Mouse (Mus musculus): Measurements from ENCODE around the gene Rgs6.

The Rgs6 gene

DNA sequence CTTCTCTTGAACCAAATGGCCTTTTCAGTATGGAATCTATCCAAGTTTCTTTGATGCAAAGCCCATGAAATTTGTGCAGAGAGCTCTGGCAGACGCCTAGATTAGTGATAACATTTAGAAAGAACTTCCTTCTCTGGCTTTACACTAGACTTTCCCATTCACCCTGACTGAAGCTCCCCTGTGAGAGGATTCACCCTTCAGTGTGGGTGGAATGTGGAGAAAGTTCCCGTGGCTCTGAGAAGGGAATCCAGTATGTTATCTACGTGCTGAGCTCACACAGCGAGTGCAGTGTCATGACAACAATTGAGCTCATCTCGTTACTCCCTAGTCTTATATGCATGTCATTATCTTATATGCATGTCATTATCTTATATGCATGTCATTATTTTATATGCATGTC lies 61.9 kb downstream of the Rgs6 start:
- no peak for DNase-seq (ENCODE audit: low spot score)

- DNase-seq (ENCODE audit: low spot score) = peak; percentile 3
Measured at GRCm38 (mm10) chr12:82664598-82664997, 76.5 kb downstream of the Rgs6 start.

DNA sequence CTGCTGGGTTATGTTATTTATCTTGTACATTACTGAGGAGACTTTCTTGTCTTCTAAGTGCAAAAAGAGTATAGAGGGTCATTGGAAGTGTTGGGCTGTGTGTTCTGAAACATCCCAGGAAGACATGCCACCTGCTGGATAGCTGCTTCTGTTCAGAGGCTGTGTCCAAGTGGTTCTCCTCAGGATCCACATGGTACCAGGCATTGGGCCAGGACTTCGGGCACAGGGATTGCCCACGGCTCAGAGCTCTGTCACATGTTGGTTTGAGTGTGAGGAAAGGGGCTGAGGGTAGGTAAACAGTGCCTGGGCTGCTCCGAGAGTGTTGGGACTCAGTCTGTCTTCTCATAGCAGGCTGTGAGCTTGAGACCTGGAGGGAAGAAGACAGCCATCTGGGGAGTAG lies 79.3 kb downstream of the Rgs6 start:
- DNase-seq (ENCODE audit: low spot score) = no peak

GRCm38 (mm10) chr12:82670201-82670737 lies 82.2 kb downstream of the Rgs6 start:
- no peak for DNase-seq (ENCODE audit: low spot score)

DNA sequence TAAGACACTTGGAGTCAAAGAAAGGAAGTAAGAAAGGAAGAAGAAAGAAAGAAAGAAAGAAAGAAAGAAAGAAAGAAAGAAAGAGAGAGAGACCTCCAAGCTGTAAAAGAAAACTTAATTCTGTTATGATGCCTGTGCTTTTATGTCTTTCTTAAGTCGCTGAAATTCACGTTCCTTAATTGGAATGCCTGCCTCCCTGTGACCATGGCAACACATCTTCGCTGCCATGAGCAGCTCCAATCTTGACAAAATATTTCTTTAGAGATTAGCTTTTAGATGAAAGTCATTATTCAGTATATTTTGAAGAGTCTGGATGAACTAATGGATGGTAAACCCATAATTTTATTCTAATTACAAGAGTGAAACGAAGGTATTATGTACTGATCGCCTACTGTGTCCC lies 83.5 kb downstream of the Rgs6 start:
- DNase-seq (ENCODE audit: low spot score) = no peak

GRCm38 (mm10) chr12:82675137-82675536 lies 87.0 kb downstream of the Rgs6 start:
- DNase-seq (ENCODE audit: low spot score) = no peak

GRCm38 (mm10) chr12:82687015-82687414 lies 98.9 kb downstream of the Rgs6 start:
- DNase-seq (ENCODE audit: low spot score) = no peak

DNA sequence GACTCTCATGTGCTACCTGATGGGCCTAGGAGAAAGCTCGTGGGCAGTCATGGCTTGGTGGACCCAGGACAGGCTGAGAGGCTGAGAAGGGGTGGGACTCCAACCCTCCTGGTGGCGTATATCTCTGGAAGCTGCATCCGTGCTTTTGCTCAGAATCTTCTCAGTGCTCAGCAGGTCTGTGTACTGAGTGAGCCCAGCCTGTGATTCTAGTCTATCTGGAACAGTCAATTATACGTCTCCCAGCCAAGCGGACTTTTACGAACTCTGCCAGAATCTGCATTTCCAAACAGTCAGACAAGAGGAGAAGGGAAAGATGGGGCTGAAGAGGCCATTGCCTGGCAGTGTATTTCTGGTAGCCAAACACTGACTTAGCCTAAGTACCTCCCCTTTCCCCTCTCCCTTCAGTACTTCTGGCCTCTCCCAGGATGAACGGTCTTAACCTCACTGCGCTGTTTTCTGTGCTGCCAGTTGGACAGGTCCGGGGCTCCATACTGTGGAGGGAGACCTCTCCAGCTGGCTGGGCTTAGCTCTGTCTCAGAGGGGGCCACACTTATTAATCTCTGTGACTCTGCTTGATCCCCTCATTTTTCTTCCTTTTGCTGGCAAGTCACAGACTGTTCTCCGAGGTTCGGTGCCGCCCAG lies 110.9 kb downstream of the Rgs6 start:
- DNase-seq (ENCODE audit: low spot score) = no peak

- no peak for DNase-seq (ENCODE audit: low spot score)
Measured at GRCm38 (mm10) chr12:82699528-82699905, 111.4 kb downstream of the Rgs6 start.

GRCm38 (mm10) chr12:82700241-82700640 lies 112.1 kb downstream of the Rgs6 start:
- DNase-seq (ENCODE audit: low spot score) = no peak

- peak; percentile 36 for DNase-seq (ENCODE audit: low spot score)
Measured at GRCm38 (mm10) chr12:82700840-82701239, 112.7 kb downstream of the Rgs6 start.

DNA sequence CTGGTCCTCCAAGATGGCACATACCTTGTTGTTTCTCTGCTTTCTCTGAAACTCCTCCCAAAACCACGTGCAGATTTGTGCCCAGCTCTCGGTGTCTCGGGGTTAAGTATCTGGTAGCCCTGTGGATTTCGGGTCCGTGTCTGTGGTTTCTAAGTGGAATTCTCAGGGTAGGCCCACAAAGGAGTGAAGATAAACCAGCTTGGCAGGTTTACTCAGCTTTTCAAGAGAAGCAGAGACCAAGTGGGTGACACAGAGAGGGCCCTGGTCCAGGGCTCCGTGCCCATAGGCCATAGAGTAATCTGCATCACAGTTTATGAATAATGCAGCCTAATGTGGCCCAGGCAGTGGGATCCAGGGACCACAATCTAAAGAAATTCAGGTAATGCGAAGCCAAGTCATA lies 113.3 kb downstream of the Rgs6 start:
- no peak for DNase-seq (ENCODE audit: low spot score)

- no peak for DNase-seq (ENCODE audit: low spot score)
Measured at GRCm38 (mm10) chr12:82710376-82710775, 122.3 kb downstream of the Rgs6 start.

- no peak for DNase-seq (ENCODE audit: low spot score)
Measured at GRCm38 (mm10) chr12:82714284-82714683, 126.2 kb downstream of the Rgs6 start.

- no peak for DNase-seq (ENCODE audit: low spot score)
Measured at GRCm38 (mm10) chr12:82723017-82723540, 135.0 kb downstream of the Rgs6 start.

DNA sequence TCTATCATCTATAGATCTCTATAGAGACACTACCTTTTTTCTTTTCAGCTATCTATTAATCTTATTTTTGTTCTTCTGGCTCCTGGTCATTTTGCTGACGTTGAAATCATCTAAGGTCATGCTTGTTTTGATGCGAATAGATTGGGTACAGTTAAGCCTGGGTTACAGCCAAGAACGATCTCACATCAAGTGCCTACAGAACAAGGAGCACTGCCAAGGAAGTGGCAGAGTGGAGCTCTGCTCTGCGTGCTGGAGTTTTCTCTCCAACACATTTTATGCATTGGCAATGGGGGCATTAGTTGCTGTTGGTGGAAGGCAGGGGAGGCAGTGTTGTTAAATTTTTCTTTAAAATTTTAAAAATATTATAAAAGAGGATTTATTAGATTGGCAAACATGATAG lies 138.2 kb downstream of the Rgs6 start:
- DNase-seq (ENCODE audit: low spot score) = no peak

GRCm38 (mm10) chr12:82731587-82731986 lies 143.5 kb downstream of the Rgs6 start:
- no peak for DNase-seq (ENCODE audit: low spot score)

- no peak for DNase-seq (ENCODE audit: low spot score)
Measured at GRCm38 (mm10) chr12:82742955-82743354, 154.9 kb downstream of the Rgs6 start.

DNA sequence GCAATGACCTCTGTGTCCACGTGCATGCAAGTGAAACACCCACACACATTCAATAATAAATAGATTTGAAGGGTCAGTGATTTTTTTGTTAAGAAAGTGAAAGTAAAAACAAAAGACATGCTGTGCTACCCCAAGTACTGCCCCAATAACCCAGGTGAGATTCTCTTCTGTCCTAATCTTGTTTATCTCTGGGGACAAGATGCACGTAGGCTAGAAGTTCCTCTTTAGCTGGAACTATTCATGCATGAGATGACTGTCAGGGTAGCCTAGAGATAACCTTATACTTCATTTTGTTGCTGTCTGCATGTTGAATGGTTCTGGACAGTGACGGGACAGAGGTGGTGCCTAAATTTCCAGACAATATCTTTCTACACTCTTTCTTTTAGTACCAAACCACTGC lies 155.9 kb downstream of the Rgs6 start:
- DNase-seq (ENCODE audit: low spot score) = no peak

DNA sequence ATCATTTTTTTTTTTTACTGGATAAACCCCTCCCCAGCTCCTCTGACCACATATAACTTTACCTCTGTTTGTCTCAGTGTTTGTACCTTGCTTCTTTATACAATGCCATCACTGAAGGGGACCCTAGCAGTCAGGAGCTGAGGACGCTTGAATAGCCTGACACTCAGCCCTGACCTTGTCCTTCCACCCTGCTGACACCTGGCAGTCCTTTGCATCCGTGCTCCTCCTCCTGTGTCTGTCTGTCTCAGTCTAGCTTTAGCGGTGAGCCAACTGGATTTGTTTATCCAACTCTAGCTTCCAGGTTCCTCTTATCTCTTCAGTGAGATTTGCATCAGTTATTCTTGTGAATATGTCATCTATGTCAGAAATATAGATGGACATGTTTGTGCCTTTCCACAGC lies 156.7 kb downstream of the Rgs6 start:
- DNase-seq (ENCODE audit: low spot score) = no peak

DNA sequence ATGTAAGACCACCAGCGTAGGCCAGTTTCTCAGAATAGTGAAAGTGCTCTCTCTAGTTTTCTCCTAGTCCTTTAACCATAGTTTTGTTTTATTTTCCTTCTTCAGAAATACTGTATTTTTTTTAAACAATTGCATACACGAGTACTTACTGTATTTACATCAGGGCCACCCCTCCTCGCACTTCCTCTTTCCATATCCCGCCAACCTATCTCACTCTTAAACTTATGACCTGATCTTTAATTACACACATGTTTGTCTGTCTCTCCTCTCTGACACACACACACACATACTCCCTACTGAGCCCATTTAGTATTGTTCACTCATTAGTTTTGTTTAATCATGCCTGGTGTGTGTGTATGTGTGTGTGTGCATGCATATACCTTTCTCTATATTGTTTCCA lies 159.0 kb downstream of the Rgs6 start:
- DNase-seq (ENCODE audit: low spot score) = no peak

GRCm38 (mm10) chr12:82751846-82752245 lies 163.8 kb downstream of the Rgs6 start:
- DNase-seq (ENCODE audit: low spot score) = no peak

DNA sequence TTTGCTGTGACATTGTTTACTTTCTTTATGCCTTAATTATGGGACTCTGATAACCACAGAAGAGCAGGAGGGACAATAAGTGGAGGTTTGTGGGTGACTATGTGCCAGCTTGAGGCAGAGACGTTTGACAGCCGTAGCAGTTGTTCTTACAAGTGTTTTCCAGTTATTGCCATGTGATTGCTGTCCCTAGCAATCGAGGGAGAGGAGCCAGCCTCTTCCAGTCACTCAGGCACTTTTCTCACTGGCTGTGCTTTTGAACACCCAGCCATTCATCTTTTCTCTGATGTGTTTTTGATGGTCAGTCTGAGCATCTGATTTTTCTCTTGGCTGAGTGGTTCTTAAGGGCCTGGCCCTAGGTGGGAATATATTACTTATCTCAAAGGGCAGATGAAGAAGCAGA lies 166.4 kb downstream of the Rgs6 start:
- DNase-seq (ENCODE audit: low spot score) = no peak

DNA sequence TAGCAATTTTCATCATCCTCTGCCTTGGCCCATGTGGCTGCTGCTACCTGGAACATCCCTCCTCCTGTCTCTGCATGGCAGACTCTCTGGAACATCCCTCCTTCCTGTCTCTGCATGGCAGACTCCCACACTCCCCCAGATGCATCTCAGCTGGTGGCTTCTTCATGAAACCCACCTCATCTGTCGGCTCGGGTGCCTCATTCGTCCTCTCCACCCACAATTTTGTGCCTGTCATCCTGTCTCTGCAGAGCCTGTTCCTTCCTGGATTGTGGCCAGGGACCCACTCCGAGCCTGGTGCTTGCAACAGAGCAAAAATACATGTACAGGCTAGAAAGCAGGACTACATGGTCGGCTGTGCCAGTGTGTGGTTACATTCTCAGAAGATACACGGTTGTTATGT lies 168.7 kb downstream of the Rgs6 start:
- peak; percentile 9 for DNase-seq (ENCODE audit: low spot score)
